Mouse (Mus musculus) monocyte, adult 5-6 weeks (primary cell): ENCODE results near the gene Galr3. TPM values are rescaled to one million over a fixed set of nuclear protein-coding genes. Genes with fewer than 3 reads are reported as not detected.
A peak's percentile ranks its signal among the peaks of the same experiment; 100 is the strongest.
"Not testable (repeated sequence)": the region's sequence is repeated elsewhere in the genome, so short reads cannot be mapped to it uniquely, and the experiment has no call there.

ENCODE experiments used
- ATAC-seq: fragments of 153-309, 156-312 bp; replicated peaks from 2 replicates; pipeline ENCODE4 v1.8.0; 2017; ENCODE audit warnings: mild to moderate bottlenecking; ENCODE audit not compliant: low TSS enrichment, insufficient number of reproducible peaks, severe bottlenecking, poor library complexity, low FRiP score
- total RNA-seq: library from RNA; stranded (forward); fragments of 200-1000, 200-491, 200-594 nt; gene quantifications from 3 replicates; pipeline ENCODE4 v1.2.3, GENCODE M21; 2017

Galr3 gene
- total RNA-seq, 1 experiment from 2014 or later = not detected

- no peak for ATAC-seq
These were observed 18.3 kb upstream of the Galr3 start for GRCm38 (mm10) chr15:79023366-79023765.

GRCm38 (mm10) chr15:79025687-79026308 lies 15.9 kb upstream of the Galr3 start:
- ATAC-seq = no peak

- no peak for ATAC-seq
These were observed 15.0 kb upstream of the Galr3 start for GRCm38 (mm10) chr15:79026511-79027290.

GRCm38 (mm10) chr15:79027291-79028205 lies 14.1 kb upstream of the Galr3 start:
- ATAC-seq = no peak

GRCm38 (mm10) chr15:79028237-79028738 lies 13.4 kb upstream of the Galr3 start, which contains the start of gene H1f0:
Gene H1f0 (plus strand): TSS chr15:79028450.
- peak; percentile 38; the same call in 1 of the 2 replicates for ATAC-seq

- no peak for ATAC-seq
These were observed 12.7 kb upstream of the Galr3 start for GRCm38 (mm10) chr15:79028823-79029484.

- ATAC-seq = no peak
These were observed 12.0 kb upstream of the Galr3 start for GRCm38 (mm10) chr15:79029519-79030241.

GRCm38 (mm10) chr15:79030551-79031435 lies 10.9 kb upstream of the Galr3 start:
- peak; percentile 90 for ATAC-seq

- ATAC-seq = not testable (repeated sequence)
These were observed 9.8 kb upstream of the Galr3 start for GRCm38 (mm10) chr15:79031908-79032307.

GRCm38 (mm10) chr15:79037913-79038328 lies 3.8 kb upstream of the Galr3 start:
- no peak; the same call in 1 of the 2 replicates for ATAC-seq

GRCm38 (mm10) chr15:79038331-79038730 lies 3.4 kb upstream of the Galr3 start:
- no peak for ATAC-seq

- peak; percentile 91 for ATAC-seq
These were observed 2.8 kb upstream of the Galr3 start for GRCm38 (mm10) chr15:79038853-79039252.

GRCm38 (mm10) chr15:79040501-79041416 lies 926 bp upstream of the Galr3 start:
- ATAC-seq = no peak

- ATAC-seq = no peak
These were observed 1.2 kb downstream of the Galr3 start for GRCm38 (mm10) chr15:79042721-79043491.

GRCm38 (mm10) chr15:79044837-79045236 lies 3.2 kb downstream of the Galr3 start:
- ATAC-seq = no peak
